Mouse (Mus musculus) ES-Bruce4 (cell line): ENCODE data around the gene Angptl6.

ENCODE experiments used
- CTCF ChIP-seq: IDR thresholded peaks from one replicate; pipeline ENCODE4 v1.8.1; 2011; ENCODE audit warnings: low read depth, low read length
- EP300 ChIP-seq: IDR thresholded peaks from 2 replicates; pipeline ENCODE4 v1.6.1; 2011; ENCODE audit warnings: low read depth, low read length; ENCODE audit not compliant: insufficient read depth
- POLR2A ChIP-seq: IDR thresholded peaks from one replicate; pipeline ENCODE4 v1.8.1; 2011; ENCODE audit warnings: low read length; ENCODE audit not compliant: insufficient read depth

DNA sequence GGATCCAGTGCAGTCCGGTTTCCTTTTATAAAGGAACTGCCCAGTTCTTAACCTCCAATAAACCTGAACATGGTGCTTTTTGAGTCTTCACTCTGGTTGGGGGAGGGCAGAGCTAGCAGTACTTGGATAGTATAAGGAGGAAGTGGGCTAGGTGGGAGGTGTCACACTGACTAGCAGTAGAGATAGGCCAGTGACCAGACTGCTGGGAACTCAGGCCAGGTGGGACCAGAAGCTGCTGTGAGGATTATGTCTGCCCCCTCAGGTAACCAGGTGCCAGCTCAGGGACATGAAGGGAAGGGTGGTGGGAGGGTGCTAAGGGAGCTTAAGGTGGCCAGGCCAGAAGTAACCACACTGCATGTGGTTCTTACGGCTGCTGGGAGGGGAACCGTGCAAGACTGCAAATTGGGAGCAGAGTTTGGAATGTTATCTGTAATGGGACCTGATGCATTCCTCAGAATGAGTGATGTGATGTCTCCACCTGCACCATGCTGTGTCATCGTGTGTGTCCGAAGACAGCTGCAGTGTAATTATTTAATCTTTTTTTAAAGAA is 12.7 kb upstream of the Angptl6 start:
- TF ChIP-seq POLR2A (no peak), CTCF (no peak), EP300 (no peak)
